Mouse (Mus musculus): ENCODE data around the gene Arhgdib. TPM values are rescaled to one million over a fixed set of nuclear protein-coding genes. Genes with fewer than 3 reads are reported as not detected.

Arhgdib gene
- polyA plus RNA-seq, 1 experiment: 22.6 TPM

- Histone ChIP-seq H3K27me3 (ENCODE audit: control insufficient read depth, insufficient read depth, low read length) (no peaks in the 10 kb centered on the region; the same call in 1 of the 2 replicates), H3K36me3 (ENCODE audit: control insufficient read depth, insufficient read depth, low read length) (no peaks in the 10 kb centered on the region), H3K27ac (ENCODE audit: insufficient read depth, low read depth, low read length) (0 out of 2 replicates have a peak within 1 kb of the TSS, but pooled peaks have one; percentile 35), H3K4me3 (ENCODE audit: low read depth, low read length) (peak within 1 kb of the TSS; percentile 35; the same call in 1 of the 2 replicates), H3K4me1 (ENCODE audit: control insufficient read depth, insufficient read depth, insufficient read length, low read length) (no peaks in the 10 kb centered on the region)
- TF ChIP-seq POLR2A (IDR thresholded peaks at IDR 0.05; ENCODE audit: low read depth, low read length): no peak
- TF ChIP-seq CTCF (IDR thresholded peaks at IDR 0.05; ENCODE audit: extremely low read depth, insufficient read length, insufficient replicate concordance, low read depth, low read length): no peak
- 57% methylated on average over 9 of the region's 9 CpGs for WGBS
Observed at GRCm38 (mm10) chr6:136875670-136876069, 66.0 kb downstream of the Arhgdib start, which contains the start of gene Mgp. Gene Mgp (minus strand): TSS chr6:136875823.

- Histone ChIP-seq H3K27ac (ENCODE audit: insufficient read depth, low read depth, low read length) (peak overlapping the region; percentile 35; the same call in 1 of the 2 replicates), H3K4me1 (ENCODE audit: control insufficient read depth, insufficient read depth, insufficient read length, low read length) (no peaks in the 10 kb centered on the region), H3K4me3 (ENCODE audit: low read depth, low read length) (peak overlapping the region; percentile 26; the same call in 1 of the 2 replicates), H3K36me3 (ENCODE audit: control insufficient read depth, insufficient read depth, low read length) (no peaks in the 10 kb centered on the region), H3K27me3 (ENCODE audit: control insufficient read depth, insufficient read depth, low read length) (no peaks in the 10 kb centered on the region; the same call in 1 of the 2 replicates)
- 56% methylated on average over 8 of the region's 8 CpGs for WGBS
- no peak for TF ChIP-seq CTCF (IDR thresholded peaks at IDR 0.05; ENCODE audit: extremely low read depth, insufficient read length, insufficient replicate concordance, low read depth, low read length)
- TF ChIP-seq POLR2A (IDR thresholded peaks at IDR 0.05; ENCODE audit: low read depth, low read length): no peak
Observed at GRCm38 (mm10) chr6:136874599-136874998, 67.1 kb downstream of the Arhgdib start.

Other genes starting within 250 kb of the Arhgdib start
- gene Gucy2c, start 160.1 kb downstream of the Arhgdib start, polyA plus RNA-seq (2012; rRNA removed): 26.6 and 69.2 TPM in 2 replicates
- gene Hist4h4, start 137.5 kb downstream of the Arhgdib start, polyA plus RNA-seq (2012; rRNA removed): 2.0 and 3.9 TPM in 2 replicates
- gene H2afj, start 133.7 kb downstream of the Arhgdib start, polyA plus RNA-seq (2012; rRNA removed): 401 and 773 TPM in 2 replicates
- 0.28 and 0.56 TPM in 2 replicates for gene BC049715, start 114.3 kb downstream of the Arhgdib start, polyA plus RNA-seq (2012; rRNA removed)
- gene Wbp11, start 113.7 kb downstream of the Arhgdib start, polyA plus RNA-seq (2012; rRNA removed): 16.0 and 32.0 TPM in 2 replicates
- not detected in 2 replicates for gene Smco3, start 106.4 kb downstream of the Arhgdib start, polyA plus RNA-seq (2012; rRNA removed)
- 0.04 and 0.11 TPM in 2 replicates for gene Art4, start 84.2 kb downstream of the Arhgdib start, polyA plus RNA-seq (2012; rRNA removed)
- gene Mgp, start 66.1 kb downstream of the Arhgdib start, polyA plus RNA-seq (2012; rRNA removed): 76.2 and 91.8 TPM in 2 replicates
- gene Erp27, start 19.7 kb downstream of the Arhgdib start, polyA plus RNA-seq (2012; rRNA removed): 0.28 and 23.3 TPM in 2 replicates
- gene Pde6h, start 18.1 kb downstream of the Arhgdib start, polyA plus RNA-seq (2012; rRNA removed): 0.04 TPM in 1 of 2 replicates, not detected in the other
- gene Rerg, start 228.6 kb upstream of the Arhgdib start, polyA plus RNA-seq (2012; rRNA removed): 2.1 and 3.4 TPM in 2 replicates